Mouse (Mus musculus) lung, adult 2 months (tissue): ENCODE results near the gene Adgrg1.

Experiments used
- CTCF ChIP-seq: fragments of 200-500 bp; IDR thresholded peaks from 2 replicates; pipeline ENCODE4 v1.5.1; 2011; ENCODE audit warnings: mild to moderate bottlenecking, low read length, control low read depth; ENCODE audit not compliant: insufficient read depth
- POLR2A ChIP-seq: fragments of 200-500 bp; IDR thresholded peaks from 2 replicates; pipeline ENCODE4 v1.6.1; 2011; ENCODE audit warnings: low read depth, mild to moderate bottlenecking, control low read depth, low read length, borderline replicate concordance; ENCODE audit errors: extremely low read depth

DNA sequence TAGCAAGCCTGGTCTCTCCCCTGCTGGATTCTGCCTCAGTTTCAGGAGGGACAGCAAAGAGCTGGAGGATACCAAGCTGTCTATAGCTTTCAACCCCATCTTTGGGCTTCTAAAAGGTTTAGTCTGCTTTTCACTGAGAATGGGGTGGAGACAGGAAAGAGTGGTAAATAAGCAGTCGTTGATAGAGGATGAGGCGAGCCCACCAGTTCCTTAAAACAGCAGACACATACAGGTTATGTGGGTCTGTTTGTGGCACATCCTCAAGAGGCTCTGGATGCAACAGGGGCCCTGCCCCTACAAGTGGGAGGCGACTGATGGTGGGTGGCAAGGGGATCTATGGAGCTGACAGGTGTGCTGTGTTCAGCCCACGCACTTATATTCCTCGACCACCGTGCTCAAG lies 84.1 kb downstream of the Adgrg1 start:
- TF ChIP-seq CTCF (no peak), POLR2A (no peak)
